Mouse (Mus musculus) MEL (cell line): ENCODE results near the gene Mmp9.

Source experiments
- BHLHE40 ChIP-seq: IDR thresholded peaks from 2 replicates; pipeline ENCODE4 v1.6.1; 2012; ENCODE audit warnings: low read depth, mild to moderate bottlenecking, inconsistent platforms, low read length, improper control_type of control experiment, borderline replicate concordance
- CTCF ChIP-seq, 3 experiments: IDR thresholded peaks in 2 of 3; conservative IDR thresholded peaks in 1 of 3; 2 replicates each; pipeline ENCODE4 v1.5.1; 2011 to 2012; ENCODE audit warnings: low read length in 3 of 3, low read depth in 2 of 3, mild to moderate bottlenecking in 2 of 3, improper control_type of control experiment in 1 of 3, inconsistent platforms in 1 of 3, mixed read lengths in 1 of 3, moderate library complexity in 1 of 3; ENCODE audit not compliant: control insufficient read depth in 1 of 3, insufficient read depth in 1 of 3, poor library complexity in 1 of 3, severe bottlenecking in 1 of 3
- E2F4 ChIP-seq: IDR thresholded peaks from 2 replicates; pipeline ENCODE4 v1.6.1; 2011; ENCODE audit warnings: low read depth, low read length, improper control_type of control experiment, borderline replicate concordance
- ELF1 ChIP-seq: IDR thresholded peaks from 2 replicates; pipeline ENCODE4 v1.6.1; 2014; ENCODE audit warnings: low read depth, mild to moderate bottlenecking, inconsistent platforms, low read length, improper control_type of control experiment, moderate library complexity
- EP300 ChIP-seq, 2 experiments: IDR thresholded peaks; 2 replicates each; pipeline ENCODE4 v1.6.1; 2011; ENCODE audit warnings: improper control_type of control experiment in 2 of 2, low read length in 2 of 2, low read depth in 1 of 2, mild to moderate bottlenecking in 1 of 2
- GATA1 ChIP-seq: IDR thresholded peaks from 2 replicates; pipeline ENCODE4 v1.6.1; 2011; ENCODE audit warnings: low read depth, low read length, improper control_type of control experiment
- HCFC1 ChIP-seq: IDR thresholded peaks from 2 replicates; pipeline ENCODE4 v1.6.1; 2012; ENCODE audit warnings: low read depth, mild to moderate bottlenecking, inconsistent platforms, low read length, improper control_type of control experiment, moderate library complexity
- KAT2A ChIP-seq: conservative IDR thresholded peaks from 2 replicates; pipeline ENCODE4 v1.6.1; 2012; ENCODE audit warnings: low read depth, low read length, improper control_type of control experiment, inconsistent platforms
- MEF2A ChIP-seq: IDR thresholded peaks from 2 replicates; pipeline ENCODE4 v1.6.1; 2014; ENCODE audit warnings: low read depth, mild to moderate bottlenecking, inconsistent platforms, low read length, improper control_type of control experiment; ENCODE audit not compliant: poor library complexity, insufficient replicate concordance, severe bottlenecking; ENCODE audit errors: extremely low read depth
- POLR2A ChIP-seq, 2 experiments: IDR thresholded peaks; 2 replicates each; pipeline ENCODE4 v1.6.1; 2011 to 2012; ENCODE audit warnings: low read length in 2 of 2, mild to moderate bottlenecking in 2 of 2, control low read depth in 1 of 2, improper control_type of control experiment in 1 of 2, low read depth in 1 of 2, moderate library complexity in 1 of 2; ENCODE audit not compliant: control insufficient read depth in 1 of 2, insufficient read depth in 1 of 2, poor library complexity in 1 of 2
- RAD21 ChIP-seq: IDR thresholded peaks from 2 replicates; pipeline ENCODE4 v1.6.1; 2011; ENCODE audit warnings: mild to moderate bottlenecking, low read depth, low read length, improper control_type of control experiment
- TCF12 ChIP-seq: IDR thresholded peaks from 2 replicates; pipeline ENCODE4 v1.6.1; 2014; ENCODE audit warnings: low read depth, mild to moderate bottlenecking, inconsistent platforms, low read length, improper control_type of control experiment, moderate library complexity
- UBTF ChIP-seq: IDR thresholded peaks from 2 replicates; pipeline ENCODE4 v1.6.1; 2012; ENCODE audit warnings: low read depth, mild to moderate bottlenecking, inconsistent platforms, low read length, improper control_type of control experiment, moderate library complexity, borderline replicate concordance; ENCODE audit not compliant: insufficient read depth

GRCm38 (mm10) chr2:164970631-164971196 lies 30.1 kb downstream of the Mmp9 start:
- TF ChIP-seq HCFC1 = no peak
- TF ChIP-seq CTCF (IDR thresholded peaks at IDR 0.05 in 2 of 3, conservative IDR thresholded peaks at IDR 0.05 in 1 of 3; ENCODE audit: control insufficient read depth in 1 of 3, insufficient read depth in 1 of 3, low read depth in 2 of 3, low read length in 3 of 3, poor library complexity in 1 of 3, severe bottlenecking in 1 of 3) = no peak
- no peak for TF ChIP-seq MEF2A
- no peak for TF ChIP-seq TCF12
- no peak for TF ChIP-seq BHLHE40
- no peak for TF ChIP-seq GATA1
- TF ChIP-seq RAD21 = no peak
- TF ChIP-seq KAT2A = no peak
- no peak for TF ChIP-seq POLR2A (IDR thresholded peaks at IDR 0.05; ENCODE audit: control insufficient read depth in 1 of 2, insufficient read depth in 1 of 2, low read depth in 1 of 2, low read length in 2 of 2, poor library complexity in 1 of 2)
- TF ChIP-seq EP300 (IDR thresholded peaks at IDR 0.05; ENCODE audit: low read depth in 1 of 2, low read length in 2 of 2) = no peak
- no peak for TF ChIP-seq E2F4
- no peak for TF ChIP-seq ELF1
- no peak for TF ChIP-seq UBTF
